Mouse (Mus musculus) layer of hippocampus, postnatal 36 days (tissue): Measurements from ENCODE around the gene Hira. TPM values are rescaled to one million over a fixed set of nuclear protein-coding genes. Genes with fewer than 3 reads are reported as not detected.

Experiments
- total RNA-seq, 2 experiments: library from RNA; stranded (reverse); gene quantifications; 2 replicates each; pipeline ENCODE4 v1.2.3; 2021

The Hira gene
- total RNA-seq, 2 experiments from 2014 or later = 68.6 to 88.1 TPM

Other genes with a start within 250 kb of the Hira start
- gene Sept5, start 247.1 kb upstream of the Hira start, total RNA-seq = 100 to 1,000 TPM; 548 to 589 TPM
- 10 to 100 TPM; 42.0 to 47.4 TPM for gene Cldn5, start 100.2 kb upstream of the Hira start, total RNA-seq
- 100 to 1,000 TPM in 1 of 2 experiments, 10 to 100 TPM in 1; 99.9 to 104 TPM for gene Ufd1, start 65.3 kb upstream of the Hira start, total RNA-seq
- 1 to 10 TPM; 2.5 to 3.2 TPM for gene Cdc45, start 65.0 kb upstream of the Hira start, total RNA-seq
- gene 2510002D24Rik, start 40.5 kb upstream of the Hira start, total RNA-seq = 10 to 100 TPM; 24.4 to 27.5 TPM
- gene Gm28539, start 40.5 kb upstream of the Hira start, total RNA-seq = 10 to 100 TPM in 1 of 2 experiments, 1 to 10 TPM in 1; 5.4 to 12.2 TPM
- gene Mrpl40, start 175 bp upstream of the Hira start, total RNA-seq = 10 to 100 TPM; 31.8 to 32.3 TPM